In genomic region chr13:37497986-37498385, GRCm38 (mm10) we compare ENCODE assay signal across 17 mouse cellular contexts.
"Had no signal": no experiment of that assay in that cellular context is flagged by ENCODE, and none has a peak within 500 bp of the region (broad histone marks: within the 10 kb centered on the region; RNA-seq: fewer than 3 reads in every experiment).

No protein-coding gene starts in this region.

- H3K27ac ChIP-seq: limb, embryonic 10.5 days; limb, embryonic 13.5 days; liver, embryonic 13.5 days; midbrain, embryonic 13.5 days; stomach, embryonic 15.5 days had no signal

- H3K9me3 ChIP-seq: limb, embryonic 10.5 days; limb, embryonic 13.5 days; liver, embryonic 13.5 days; midbrain, embryonic 13.5 days; stomach, embryonic 15.5 days had no signal

- H3K4me3 ChIP-seq: limb, embryonic 10.5 days; limb, embryonic 13.5 days; liver, embryonic 13.5 days; midbrain, embryonic 13.5 days; stomach, embryonic 15.5 days had no signal

- H3K27me3 ChIP-seq: limb, embryonic 13.5 days; liver, embryonic 13.5 days; midbrain, embryonic 13.5 days; stomach, embryonic 15.5 days had no signal

- DNase-seq: kidney, adult 18-20 months; kidney, adult 9 months; kidney, postnatal 14 days; kidney, postnatal 4 days; layer of hippocampus, adult 9-11 months; liver; liver, embryonic 13.5 days; lung, adult 2 months; right cerebral cortex, postnatal 4 days; spleen, adult 18-20 months; thymus, postnatal 36 days had no signal

- H3K36me3 ChIP-seq: limb, embryonic 10.5 days; limb, embryonic 13.5 days; liver, embryonic 13.5 days; midbrain, embryonic 13.5 days; stomach, embryonic 15.5 days had no signal

- H3K4me2 ChIP-seq: limb, embryonic 13.5 days; liver, embryonic 13.5 days; midbrain, embryonic 13.5 days; stomach, embryonic 15.5 days had no signal

- H3K9ac ChIP-seq: limb, embryonic 13.5 days; liver, embryonic 13.5 days; midbrain, embryonic 13.5 days; stomach, embryonic 15.5 days had no signal

- H3K4me1 ChIP-seq: liver, embryonic 13.5 days; midbrain, embryonic 13.5 days; stomach, embryonic 15.5 days had no signal

- ATAC-seq: intestine, embryonic 16.5 days; midbrain, embryonic 13.5 days; midbrain, embryonic 16.5 days had no signal
